ENCODE assay signal across 19 mouse cellular contexts in the genomic region with DNA sequence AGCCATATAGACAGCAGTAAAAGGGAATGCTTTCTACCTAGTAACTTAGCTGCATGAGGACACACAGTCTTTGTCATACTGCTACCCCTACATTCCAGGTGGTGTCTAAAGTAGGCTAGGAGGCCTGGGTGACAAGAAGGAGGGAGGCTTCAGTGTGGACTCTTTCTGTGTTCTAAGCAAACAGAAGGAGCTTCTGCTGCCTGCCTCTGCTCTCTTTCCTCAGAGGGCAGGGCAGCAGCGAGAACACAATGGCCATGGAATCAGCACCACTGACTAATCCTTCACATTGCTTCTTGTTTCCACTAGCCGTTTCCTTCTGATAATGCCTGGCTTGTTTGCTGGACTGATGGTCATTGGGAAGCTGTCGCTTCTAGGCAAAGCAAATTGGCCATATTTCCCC. TPM values are rescaled to one million over a fixed set of nuclear protein-coding genes. Genes with fewer than 3 reads are reported as not detected.
DNase-seq lines count a peak whose midpoint lies in the region; ATAC-seq and TF ChIP-seq lines count a peak whose summit lies in the region.
"Had no signal": no experiment of that assay in that cellular context is flagged by ENCODE, and none has a peak within 500 bp of the region (broad histone marks: within the 10 kb centered on the region; RNA-seq: fewer than 3 reads in every experiment).

No protein-coding gene starts in this region.

- intact Hi-C loops in heart, postnatal 36 days (cut with DNase I): no loop called here

- H3K9ac ChIP-seq in forebrain, embryonic 15.5 days (replicated peaks): no peak overlapping the region
- no peak overlapping the region for H3K9ac ChIP-seq in heart, embryonic 16.5 days (ENCODE audit: low read length)
- H3K9ac ChIP-seq in lung, embryonic 16.5 days (ENCODE audit: low read length): no peak overlapping the region
- H3K9ac ChIP-seq in lung, postnatal 0 days (replicated peaks; ENCODE audit: low read depth): no peak overlapping the region
- H3K9ac ChIP-seq: embryonic facial prominence, embryonic 15.5 days; hindbrain, embryonic 13.5 days had no signal

- no peak for TF ChIP-seq EP300 in lung, postnatal 0 days (IDR thresholded peaks at IDR 0.05)

- H3K9me3 ChIP-seq in forebrain, embryonic 10.5 days: no peaks in the 10 kb centered on the region
- H3K9me3 ChIP-seq in forebrain, embryonic 15.5 days: no peaks in the 10 kb centered on the region
- no peaks in the 10 kb centered on the region for H3K9me3 ChIP-seq in heart, embryonic 16.5 days (replicated peaks; ENCODE audit: control insufficient read depth, low read length)
- H3K9me3 ChIP-seq in lung, embryonic 16.5 days (ENCODE audit: control insufficient read depth, low read length): no peaks in the 10 kb centered on the region
- no peaks in the 10 kb centered on the region for H3K9me3 ChIP-seq in lung, postnatal 0 days (ENCODE audit: low read length)
- H3K9me3 ChIP-seq: embryonic facial prominence, embryonic 15.5 days; hindbrain, embryonic 13.5 days had no signal

- no peak overlapping the region for H3K4me2 ChIP-seq in forebrain, embryonic 15.5 days (replicated peaks)
- H3K4me2 ChIP-seq in heart, embryonic 16.5 days (ENCODE audit: low read depth, low read length): no peak overlapping the region
- no peak overlapping the region for H3K4me2 ChIP-seq in lung, embryonic 16.5 days (ENCODE audit: low read depth, low read length)
- H3K4me2 ChIP-seq in lung, postnatal 0 days (replicated peaks; ENCODE audit: low read depth, low read length): no peak overlapping the region
- H3K4me2 ChIP-seq: embryonic facial prominence, embryonic 15.5 days; hindbrain, embryonic 13.5 days had no signal

- H3K4me3 ChIP-seq in forebrain, embryonic 10.5 days: no peak overlapping the region
- no peak overlapping the region for H3K4me3 ChIP-seq in forebrain, embryonic 15.5 days
- no peak overlapping the region for H3K4me3 ChIP-seq in heart, embryonic 16.5 days (ENCODE audit: low read length)
- no peak overlapping the region for H3K4me3 ChIP-seq in lung, embryonic 16.5 days (ENCODE audit: low read length)
- no peak overlapping the region for H3K4me3 ChIP-seq in lung, postnatal 0 days (ENCODE audit: low read depth, low read length)
- H3K4me3 ChIP-seq: embryonic facial prominence, embryonic 15.5 days; hindbrain, embryonic 13.5 days had no signal

- DNase-seq in forebrain, embryonic 10.5 days (ENCODE audit: extremely low spot score, low spot score): no peak
- DNase-seq in heart, postnatal 36 days: no peak
- DNase-seq in lung, postnatal 0 days (ENCODE audit: low spot score): no peak
- DNase-seq in spleen, postnatal 4 days (ENCODE audit: low spot score in 2 of 2): no peak
- DNase-seq: B cell, adult 2 months; cerebellum, adult 9-10 months; embryo, embryonic 11 days; gastrocnemius, postnatal 10 days; kidney, postnatal 4 days; lung, postnatal 10 days; right cerebral cortex, adult 18-20 months had no signal

- no peak for ATAC-seq in forebrain, embryonic 15.5 days (replicated peaks)
- ATAC-seq in heart, embryonic 16.5 days (replicated peaks; ENCODE audit: extremely low read depth, insufficient read depth, low FRiP score): 0 out of 2 replicates have a peak, but pooled peaks have one; percentile 6
- ATAC-seq in lung, embryonic 16.5 days (ENCODE audit: low read depth): no peak
- ATAC-seq in lung, postnatal 0 days: no peak
- ATAC-seq in common myeloid progenitor, adult 5-6 weeks (replicated peaks; ENCODE audit: low read depth, poor library complexity, severe bottlenecking): 0 out of 2 replicates have a peak, but pooled peaks have one; percentile 17

- peaks cover 50% of the 10 kb centered on the region for H3K4me1 ChIP-seq in forebrain, embryonic 10.5 days
- peaks cover 19% of the 10 kb centered on the region for H3K4me1 ChIP-seq in forebrain, embryonic 15.5 days
- peaks cover 15% of the 10 kb centered on the region for H3K4me1 ChIP-seq in heart, embryonic 16.5 days (ENCODE audit: control insufficient read depth, insufficient read depth, low read length)
- H3K4me1 ChIP-seq in lung, embryonic 16.5 days (replicated peaks; ENCODE audit: control insufficient read depth, insufficient read depth, low read length): no peaks in the 10 kb centered on the region; the same call in 1 of the 2 replicates
- H3K4me1 ChIP-seq in lung, postnatal 0 days (ENCODE audit: insufficient read depth, low read depth, low read length): no peaks in the 10 kb centered on the region

- TF ChIP-seq CTCF in lung, postnatal 0 days (IDR thresholded peaks at IDR 0.05): no peak

- 0 out of 2 replicates have a peak overlapping the region, but pooled peaks have one; percentile 32 for H3K27ac ChIP-seq in forebrain, embryonic 10.5 days
- no peak overlapping the region for H3K27ac ChIP-seq in forebrain, embryonic 15.5 days (replicated peaks)
- peak overlapping the region; percentile 33; the same call in 1 of the 2 replicates for H3K27ac ChIP-seq in heart, embryonic 16.5 days (ENCODE audit: low read length)
- peak overlapping the region; percentile 28; the same call in 1 of the 2 replicates for H3K27ac ChIP-seq in lung, embryonic 16.5 days (ENCODE audit: low read length)
- no peak overlapping the region for H3K27ac ChIP-seq in lung, postnatal 0 days (ENCODE audit: low read length)
- H3K27ac ChIP-seq: embryonic facial prominence, embryonic 15.5 days; hindbrain, embryonic 13.5 days had no signal

- no peaks in the 10 kb centered on the region for H3K27me3 ChIP-seq in forebrain, embryonic 10.5 days (ENCODE audit: poor library complexity, severe bottlenecking)
- H3K27me3 ChIP-seq in forebrain, embryonic 15.5 days: no peaks in the 10 kb centered on the region
- H3K27me3 ChIP-seq in heart, embryonic 16.5 days (ENCODE audit: control insufficient read depth, insufficient read depth, low read length): no peaks in the 10 kb centered on the region
- H3K27me3 ChIP-seq in lung, embryonic 16.5 days (ENCODE audit: control insufficient read depth, insufficient read depth, low read depth, low read length): no peaks in the 10 kb centered on the region
- no peaks in the 10 kb centered on the region for H3K27me3 ChIP-seq in lung, postnatal 0 days (replicated peaks; ENCODE audit: insufficient read depth, low read length)
- H3K27me3 ChIP-seq: embryonic facial prominence, embryonic 15.5 days; hindbrain, embryonic 13.5 days had no signal

- H3K36me3 ChIP-seq in forebrain, embryonic 10.5 days (replicated peaks): peaks cover 6% of the 10 kb centered on the region
- no peaks in the 10 kb centered on the region for H3K36me3 ChIP-seq in forebrain, embryonic 15.5 days
- H3K36me3 ChIP-seq in heart, embryonic 16.5 days (ENCODE audit: control insufficient read depth, insufficient read depth): 0 out of 2 replicates have a peak, but pooled peaks cover 2% of the 10 kb centered on the region
- 0 out of 2 replicates have a peak, but pooled peaks cover under 1% of the 10 kb centered on the region for H3K36me3 ChIP-seq in lung, embryonic 16.5 days (ENCODE audit: control insufficient read depth, insufficient read depth, low read length)
- H3K36me3 ChIP-seq in lung, postnatal 0 days (ENCODE audit: insufficient read depth, low read length): no peaks in the 10 kb centered on the region
- H3K36me3 ChIP-seq: hindbrain, embryonic 13.5 days had no signal

- WGBS in forebrain, embryonic 10.5 days: 39% methylated on average over 3 of the region's 3 CpGs
- WGBS in forebrain, embryonic 15.5 days: 19% methylated on average over 3 of the region's 3 CpGs
- 53% methylated on average over 3 of the region's 3 CpGs for WGBS in heart, embryonic 16.5 days
- WGBS in lung, embryonic 16.5 days: 50% methylated on average over 3 of the region's 3 CpGs
- WGBS in lung, postnatal 0 days: 58% methylated on average over 3 of the region's 3 CpGs

RNA-seq across cellular contexts. Expression of a gene that starts 40.4 kb away (rescaled TPM):
- polyA plus RNA-seq in forebrain, embryonic 10.5 days (2016; fragmentation: Nextera tagmentation; extraction: Ambion mirVana): 1.8 and 2.0 TPM in 2 replicates
- 6.4 and 6.5 TPM in 2 replicates for polyA plus RNA-seq in forebrain, embryonic 15.5 days (2015; fragmentation: Nextera tagmentation; extraction: Ambion mirVana)
- 0.22 and 0.27 TPM in 2 replicates for polyA plus RNA-seq in heart, embryonic 16.5 days (2015; fragmentation: Nextera tagmentation; extraction: Ambion mirVana)
- total RNA-seq in heart, postnatal 36 days (2021): under 1 TPM; 0.31 to 0.41 TPM
- 0.19 and 0.45 TPM in 2 replicates for polyA plus RNA-seq in lung, embryonic 16.5 days (2015; fragmentation: Nextera tagmentation; extraction: Ambion mirVana)
- polyA plus RNA-seq in lung, postnatal 0 days (2015; fragmentation: Nextera tagmentation; extraction: Ambion mirVana): 0.35 TPM in 2 replicates
- total RNA-seq in common myeloid progenitor, adult 5-6 weeks (2017): 0.37 TPM in 1 of 2 replicates, not detected in the other
- total RNA-seq: liver, adult 2 months; neutrophil, adult 5-6 weeks had no signal

Comparison
In these comparisons a context has a peak if more than half of its experiments do, and no peak if none do; other contexts are left out.
1. H3K27ac ChIP-seq: peak in forebrain, embryonic 10.5 days (single experiment), heart, embryonic 16.5 days (single experiment) and lung, embryonic 16.5 days (single experiment); none in forebrain, embryonic 15.5 days (single experiment) and lung, postnatal 0 days (single experiment).
2. ATAC-seq: peak in heart, embryonic 16.5 days (single experiment) and common myeloid progenitor, adult 5-6 weeks (single experiment); none in forebrain, embryonic 15.5 days (single experiment), lung, embryonic 16.5 days (single experiment) and lung, postnatal 0 days (single experiment).